Mouse (Mus musculus) heart, postnatal 36 days (tissue): ENCODE measurements around the gene Ezr. TPM values are rescaled to one million over a fixed set of nuclear protein-coding genes. Genes with fewer than 3 reads are reported as not detected.

Experiments
- DNase-seq, 2 experiments: peaks; one replicate each; pipeline ENCODE4 v3.0.0; 2021 to 2022
- intact Hi-C: fragments of 180-260 bp; cut with DNase I; formaldehyde crosslinking; loops from one replicate; pipeline ENCODE4 v1.15.1; 2025
- total RNA-seq, 2 experiments: library from RNA; stranded (reverse); gene quantifications; 2 replicates each; pipeline ENCODE4 v1.2.3; 2021

Ezr gene
- total RNA-seq, 2 experiments from 2014 or later, result 35.0 to 43.3 TPM

DNA sequence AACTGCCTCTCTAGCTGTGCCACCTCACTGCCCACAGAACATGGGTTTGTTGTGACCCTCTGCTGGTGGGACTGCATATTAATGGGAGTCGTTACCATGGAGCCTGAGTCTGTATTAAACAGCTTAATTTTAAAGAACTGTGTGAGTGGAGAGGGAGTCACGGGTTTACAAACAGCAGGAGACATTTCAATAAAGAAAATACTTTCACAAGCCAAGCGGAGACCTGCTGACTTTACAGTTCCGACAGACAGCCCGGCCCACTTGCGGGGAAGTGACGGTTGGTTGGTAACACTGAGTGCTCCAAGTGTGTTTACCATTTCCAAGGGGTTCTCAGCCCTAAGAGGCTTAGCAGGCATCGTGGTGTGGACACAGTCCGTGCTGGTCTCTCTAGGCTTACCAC is 36.6 kb downstream of the Ezr start:
- intact Hi-C loops, result no loop called here
- DNase-seq, result no peak

DNA sequence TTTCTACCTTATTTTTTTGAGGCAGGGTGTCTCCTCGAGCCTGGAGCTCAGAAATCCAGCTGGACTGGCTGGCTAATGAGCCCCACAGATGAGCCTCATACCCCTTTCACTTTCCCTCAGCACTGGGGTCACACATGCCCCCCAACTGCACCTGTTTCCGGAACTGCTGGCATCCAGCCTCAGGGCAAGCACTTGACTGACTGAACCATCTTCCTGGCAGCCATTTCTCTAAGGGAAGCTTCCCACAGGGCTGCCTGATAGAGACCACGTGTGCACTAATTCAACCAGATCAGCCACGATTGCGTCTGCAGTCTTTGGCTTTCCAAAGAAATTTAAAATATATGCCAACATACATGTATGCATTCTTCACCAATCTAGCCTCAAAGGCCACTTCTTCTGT is 37.1 kb downstream of the Ezr start:
- intact Hi-C loops, result no loop called here
- no peak for DNase-seq

GRCm38 (mm10) chr17:6744871-6745270 is 37.7 kb downstream of the Ezr start:
- no peak for DNase-seq
- intact Hi-C loops, result no loop called here

GRCm38 (mm10) chr17:6744366-6744765 is 38.2 kb downstream of the Ezr start:
- no peak for DNase-seq
- intact Hi-C loops, result no loop called here

- DNase-seq, result no peak
- intact Hi-C loops, result no loop called here
These were observed 38.8 kb downstream of the Ezr start for GRCm38 (mm10) chr17:6743787-6744239.

GRCm38 (mm10) chr17:6743039-6743575 is 39.5 kb downstream of the Ezr start:
- intact Hi-C loops, result no loop called here

DNA sequence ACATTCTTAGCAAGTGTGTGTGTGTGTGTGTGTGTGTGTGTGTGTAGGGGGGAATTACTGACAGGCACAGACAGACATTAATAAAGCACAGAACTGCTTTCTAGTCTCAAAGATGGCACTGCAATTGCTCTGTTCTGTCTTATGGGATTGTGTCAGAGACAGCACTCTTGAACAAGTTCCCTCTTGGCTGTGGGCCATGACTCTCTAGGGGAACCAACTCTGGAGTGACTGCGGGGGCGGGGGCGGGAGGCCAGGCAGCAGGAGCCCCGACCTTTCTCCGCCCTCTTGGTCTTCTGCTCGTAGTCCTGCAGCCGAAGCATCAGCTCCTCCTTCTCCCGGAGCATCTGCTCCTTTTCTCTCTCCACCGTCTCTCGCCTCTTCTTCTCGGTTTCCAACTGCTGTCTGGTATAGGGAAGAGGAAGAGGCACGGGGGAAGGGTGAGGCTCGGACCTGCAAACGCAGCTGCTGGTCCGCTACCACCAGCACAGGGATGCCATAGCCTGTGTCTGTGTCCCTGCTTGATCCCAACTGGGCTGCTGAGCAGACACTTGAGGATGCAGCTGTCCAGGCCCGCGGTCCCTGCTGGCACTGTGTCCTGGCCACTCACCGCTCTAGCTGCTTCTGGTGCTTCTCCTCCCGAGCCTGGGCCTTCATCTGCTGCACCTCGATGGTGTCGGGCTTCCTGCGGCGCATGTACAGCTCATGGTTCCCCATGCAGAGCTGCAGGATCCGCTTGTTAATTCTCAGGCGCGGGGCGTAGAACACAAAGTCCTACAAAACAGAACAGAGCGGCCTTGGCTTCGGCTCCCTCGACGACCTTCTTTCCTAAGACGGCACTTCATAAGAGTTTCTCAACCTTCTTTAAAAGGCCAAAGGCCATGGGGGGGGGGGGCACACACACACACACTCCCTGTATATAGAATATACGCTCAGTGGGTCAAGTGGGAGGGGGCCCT is 40.2 kb downstream of the Ezr start:
- peak; percentile 50 to 60 for DNase-seq
- intact Hi-C loops, result no loop called here

More at GRCm38 (mm10) chr17:6743039-6743575, 39.5 kb downstream of the Ezr start:
- no peak for DNase-seq

DNA sequence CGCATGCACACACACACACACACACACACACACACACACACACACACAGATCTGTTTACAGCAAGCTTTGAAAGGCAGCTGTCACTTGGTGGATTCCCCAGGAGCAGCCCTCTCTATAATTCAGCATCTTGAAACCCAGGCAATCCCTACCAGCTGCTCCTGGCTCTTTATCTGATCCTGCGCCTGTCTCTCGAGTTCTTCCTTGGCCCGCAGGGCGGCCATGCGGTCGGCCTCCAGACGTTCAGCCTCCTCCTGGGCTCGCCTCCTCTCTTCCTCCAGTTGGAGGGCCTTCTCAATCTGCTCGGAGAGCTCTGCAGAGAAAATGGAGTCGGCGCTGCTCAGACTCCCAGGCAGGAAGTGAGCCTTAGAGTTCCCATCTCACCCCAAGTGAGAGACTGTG is 41.3 kb downstream of the Ezr start:
- peak in 1 of 2 experiments; percentile 1 for DNase-seq
- intact Hi-C loops, result no loop called here

DNA sequence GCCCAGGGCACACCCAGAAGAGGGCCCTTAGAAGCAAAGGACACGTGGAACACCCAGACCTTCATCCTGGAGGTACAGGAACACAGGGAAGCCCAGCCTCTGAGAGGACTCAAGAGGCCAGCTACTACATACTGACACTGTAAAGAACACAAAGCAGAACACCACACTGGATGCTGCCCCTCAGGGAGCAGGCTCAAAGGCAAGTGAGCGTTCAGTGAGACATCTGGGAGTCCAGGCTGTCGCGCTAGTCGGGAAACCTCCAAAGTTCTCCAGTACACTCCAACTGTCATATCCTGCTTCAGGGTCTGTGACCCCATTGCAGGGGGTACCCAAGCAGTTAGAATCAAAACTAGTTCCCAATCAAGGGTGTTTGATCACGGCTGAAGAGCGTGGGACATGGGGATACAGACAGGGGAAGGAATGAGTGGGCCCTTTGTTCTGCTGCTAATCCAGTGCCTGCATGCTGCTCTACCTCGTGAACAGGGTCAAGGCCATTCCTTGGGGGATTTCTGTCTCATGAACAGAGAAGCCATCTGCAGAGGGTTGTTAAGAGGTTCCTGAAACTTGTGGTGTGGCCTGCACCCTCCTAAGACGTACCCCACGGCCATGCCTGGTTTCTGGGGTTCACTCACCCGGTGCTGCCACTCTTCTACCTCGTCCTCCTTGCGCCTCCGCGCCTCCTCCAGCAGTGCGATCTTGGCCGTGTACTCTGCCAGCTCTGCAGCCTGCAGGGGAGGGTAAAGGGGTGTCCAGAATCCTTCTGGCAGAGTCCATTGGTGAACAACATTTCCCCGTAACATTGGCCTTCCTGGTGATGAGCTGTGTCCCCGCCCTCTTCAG is 42.0 kb downstream of the Ezr start:
- DNase-seq, result peak in 1 of 2 experiments; percentile 1
- intact Hi-C loops, result no loop called here

DNA sequence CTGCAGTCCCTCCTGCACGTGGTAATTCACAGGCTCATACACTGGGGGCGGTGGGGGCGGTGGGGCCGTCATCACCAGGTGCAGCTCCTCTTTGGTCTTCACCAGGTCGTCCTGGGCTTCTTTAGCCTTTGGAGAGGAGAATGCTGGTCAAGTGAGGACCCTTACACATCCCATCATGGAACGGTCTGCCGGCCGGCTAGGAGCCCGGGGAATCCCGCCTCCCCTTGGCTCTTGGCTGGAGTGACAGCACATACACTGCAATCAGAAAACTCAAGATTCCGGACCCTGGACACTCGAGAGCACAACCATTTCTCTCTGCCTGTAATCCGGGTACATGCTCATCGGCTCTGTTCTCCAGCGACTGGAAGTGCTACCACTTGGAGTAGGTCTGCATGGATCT is 42.8 kb downstream of the Ezr start:
- intact Hi-C loops, result no loop called here
- DNase-seq, result peak in 1 of 2 experiments; percentile 0

GRCm38 (mm10) chr17:6739266-6739665 is 43.3 kb downstream of the Ezr start:
- peak in 1 of 2 experiments; percentile 4 for DNase-seq
- intact Hi-C loops, result no loop called here

- DNase-seq, result no peak
- intact Hi-C loops, result no loop called here
These were observed 43.7 kb downstream of the Ezr start for GRCm38 (mm10) chr17:6738836-6739235.

DNA sequence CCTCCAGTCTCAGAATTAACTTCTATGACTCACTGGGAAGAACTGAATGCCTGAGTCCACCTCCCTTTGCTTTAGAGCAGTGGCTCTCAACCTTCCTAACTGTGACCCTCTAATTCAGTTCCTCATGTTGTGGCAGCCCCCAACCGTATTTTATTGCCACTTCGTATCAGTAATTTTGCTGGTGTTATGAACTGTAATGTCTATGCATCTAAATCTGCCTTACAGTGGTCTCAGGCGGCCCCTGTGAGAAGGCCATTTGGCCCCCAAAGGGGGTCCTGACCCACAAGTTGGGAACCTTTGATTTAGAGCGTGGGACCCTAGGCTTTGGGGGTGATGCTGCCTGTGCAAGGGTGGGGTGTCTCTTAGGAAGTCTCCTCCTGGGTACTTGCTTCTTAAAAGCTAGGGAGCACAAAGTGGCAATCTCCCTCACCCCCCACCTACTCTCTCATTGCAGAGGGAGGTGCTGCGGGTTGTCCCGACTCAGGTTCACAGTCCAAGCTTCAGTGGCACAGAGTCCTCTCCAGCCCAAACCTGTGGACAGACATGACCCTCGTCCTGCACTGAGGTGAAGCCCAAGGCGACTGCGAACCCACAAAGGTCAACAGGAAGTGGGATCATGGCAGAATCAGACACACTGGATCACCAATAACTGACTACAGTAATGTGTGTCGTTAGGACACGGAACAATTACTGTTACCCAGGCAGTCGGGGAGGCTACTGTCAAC is 45.1 kb downstream of the Ezr start:
- peak; percentile 0 to 1 for DNase-seq
- intact Hi-C loops, result no loop called here

DNA sequence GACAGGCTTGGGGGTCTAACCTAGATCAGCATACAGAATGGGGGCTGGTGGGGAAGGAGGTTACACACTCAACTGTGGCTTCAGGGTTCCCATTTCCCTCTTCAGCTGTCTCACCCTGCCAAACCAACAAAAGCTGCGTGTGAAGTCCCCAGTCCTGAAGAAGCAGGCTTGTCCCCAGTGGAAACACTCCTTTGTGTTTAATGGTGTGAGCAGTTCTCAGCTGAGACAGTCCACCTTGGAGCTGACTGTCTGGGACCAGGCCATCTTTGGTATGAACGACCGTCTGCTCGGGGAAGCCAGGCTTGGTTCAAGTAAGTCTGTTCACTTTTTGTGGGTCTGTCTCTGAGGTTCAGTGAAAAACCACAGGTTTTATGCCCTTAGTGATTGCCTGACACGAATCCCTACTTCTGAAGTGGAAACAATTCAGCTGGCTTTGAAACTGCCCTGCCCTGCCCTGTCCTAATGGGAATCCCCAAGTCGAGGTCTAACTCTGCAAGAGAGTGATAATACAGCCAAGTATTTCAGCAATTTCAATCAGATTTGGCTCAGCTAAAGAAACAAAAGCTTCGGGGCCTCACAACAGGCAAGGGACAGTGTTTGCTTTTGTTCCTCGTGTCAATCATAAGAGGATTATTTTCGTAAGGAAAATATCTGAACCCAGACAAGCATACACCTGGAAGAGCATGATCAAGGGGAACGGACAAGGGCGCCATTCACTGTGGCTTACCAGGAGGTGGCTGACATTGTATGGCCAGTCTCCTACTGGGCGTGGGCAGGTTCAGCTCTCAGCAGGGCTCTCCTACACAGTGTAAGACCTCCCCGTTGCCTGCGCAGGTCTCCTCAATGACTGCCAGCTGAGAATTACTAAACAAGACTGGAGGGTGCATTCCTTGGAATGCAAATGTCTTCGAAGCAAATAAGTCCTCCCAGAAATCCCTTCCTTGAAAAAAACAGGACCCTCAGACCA is 46.0 kb downstream of the Ezr start:
- DNase-seq, result no peak
- intact Hi-C loops, result no loop called here

DNA sequence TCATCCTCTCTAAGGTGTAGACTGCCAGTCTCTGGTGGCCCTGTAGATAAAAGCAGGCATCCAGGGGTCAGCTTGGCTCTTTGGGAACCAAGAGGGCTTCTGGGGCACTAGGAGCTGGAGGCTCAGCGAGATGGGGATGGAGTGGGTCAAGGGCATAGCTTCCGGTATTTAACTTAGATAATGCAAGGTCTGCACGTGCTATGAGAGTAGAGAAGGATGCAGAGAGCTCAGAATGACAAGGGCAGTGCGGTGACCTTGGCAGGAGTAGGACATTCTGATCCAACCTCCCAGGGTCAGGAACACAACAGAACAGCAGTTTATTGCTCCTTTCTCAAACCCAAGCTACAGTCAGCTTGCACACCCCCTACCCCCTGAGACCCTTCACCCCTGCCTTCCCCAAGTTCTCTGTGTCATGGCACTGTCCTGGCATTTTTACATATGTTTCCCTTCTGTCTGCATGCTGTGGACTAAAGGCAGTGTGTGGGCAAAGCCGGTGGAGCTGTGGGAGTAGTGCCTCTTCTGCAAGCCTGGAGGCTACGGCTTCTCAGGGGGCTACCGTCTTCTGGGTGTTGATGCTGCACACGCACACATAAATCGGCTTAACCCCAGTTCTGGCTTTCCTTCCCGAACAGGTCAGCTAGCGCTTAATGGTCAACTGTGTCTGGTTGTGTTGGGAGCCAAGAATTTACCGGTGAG is 47.7 kb downstream of the Ezr start:
- intact Hi-C loops, result no loop called here
- no peak for DNase-seq

DNA sequence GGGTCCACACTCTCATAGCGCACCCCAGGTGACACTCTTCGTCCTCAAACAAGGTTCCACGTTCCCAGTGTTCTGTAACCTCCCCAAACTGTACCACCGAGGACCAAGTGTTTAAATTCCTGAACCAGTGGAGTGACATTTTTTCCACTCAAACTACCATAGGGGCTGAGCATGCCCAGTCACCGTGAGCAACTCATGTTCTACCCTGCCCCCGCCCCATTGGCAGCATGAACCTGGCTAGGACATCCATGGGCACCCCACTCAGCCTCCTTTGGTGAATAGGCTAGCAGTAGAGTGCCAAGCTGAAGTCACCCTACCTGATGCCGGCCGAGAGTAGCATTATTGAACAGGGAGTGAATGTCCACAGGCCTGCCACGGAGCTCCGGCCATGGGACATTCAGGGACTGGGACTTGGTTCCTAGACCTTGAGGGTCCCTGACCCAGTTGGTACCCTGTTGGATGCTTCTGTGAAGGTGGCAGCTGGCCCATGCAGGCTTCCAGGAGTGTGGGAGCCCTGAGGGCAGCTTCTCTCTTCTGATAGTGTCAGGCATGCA is 49.2 kb downstream of the Ezr start:
- intact Hi-C loops, result no loop called here
- no peak for DNase-seq

- intact Hi-C loops, result no loop called here
- no peak for DNase-seq
These were observed 49.9 kb downstream of the Ezr start for GRCm38 (mm10) chr17:6732665-6733064.

- DNase-seq, result no peak
- intact Hi-C loops, result no loop called here
These were observed 51.0 kb downstream of the Ezr start for GRCm38 (mm10) chr17:6731634-6732033.
